Mouse (Mus musculus): ENCODE results near the gene Psmb6.

DNA sequence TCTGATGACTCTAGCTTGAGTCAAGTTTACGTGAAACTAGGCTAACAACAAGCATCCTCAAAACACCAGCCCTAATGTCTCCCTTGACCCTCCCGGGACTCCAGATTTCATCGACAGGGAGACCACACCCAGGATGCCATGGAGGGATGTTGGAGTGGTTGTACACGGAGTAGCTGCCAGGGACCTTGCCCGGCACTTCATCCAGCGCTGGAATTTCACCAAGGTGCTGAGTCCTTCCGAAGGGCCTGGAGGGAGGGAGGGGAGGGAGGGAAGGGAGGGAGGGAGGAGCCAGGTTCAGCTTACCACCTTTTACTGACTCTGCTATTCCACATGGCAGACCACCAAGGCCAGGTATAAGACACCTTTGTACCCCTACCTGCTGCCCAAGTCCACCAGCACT lies 28.8 kb downstream of the Psmb6 start:
- TF ChIP-seq CTCF (IDR thresholded peaks at IDR 0.05; ENCODE audit: insufficient read depth, low read length) (no peak), POLR2A (IDR thresholded peaks at IDR 0.05; ENCODE audit: borderline replicate concordance, extremely low read depth, low read depth, low read length) (no peak)
